Mouse (Mus musculus): ENCODE data around the gene Uba7.

The Uba7 gene

GRCm38 (mm10) chr9:107975399-107976386 is at the start of gene Uba7:
Uba7 (plus strand) TSS chr9:107975505.
- DNase-seq, result no peak

- DNase-seq, result no peak
Observed at GRCm38 (mm10) chr9:107926920-107927420, 48.3 kb upstream of the Uba7 start.

GRCm38 (mm10) chr9:107927749-107928148 is 47.6 kb upstream of the Uba7 start:
- DNase-seq, result peak; percentile 61 to 69

- DNase-seq, result peak in 1 of 2 experiments; percentile 12
Observed at GRCm38 (mm10) chr9:107928169-107928568, 47.1 kb upstream of the Uba7 start, which contains the start of gene Actl11. Actl11 (plus strand) TSS chr9:107928469.

- DNase-seq, result peak in 1 of 2 experiments; percentile 9
Observed at GRCm38 (mm10) chr9:107932221-107932620, 43.1 kb upstream of the Uba7 start.

- DNase-seq, result peak; percentile 69 to 80
Observed at GRCm38 (mm10) chr9:107934146-107934545, 41.2 kb upstream of the Uba7 start.

GRCm38 (mm10) chr9:107935374-107935773 is 39.9 kb upstream of the Uba7 start, which contains the start of gene Camkv:
Camkv (plus strand) TSS chr9:107935674.
- no peak for DNase-seq

- peak; percentile 67 to 75 for DNase-seq
Observed at GRCm38 (mm10) chr9:107935790-107936214, 39.5 kb upstream of the Uba7 start.

GRCm38 (mm10) chr9:107936215-107936822 is 39.0 kb upstream of the Uba7 start:
- peak in 1 of 2 experiments; percentile 51 for DNase-seq

GRCm38 (mm10) chr9:107936831-107937230 is 38.5 kb upstream of the Uba7 start:
- no peak for DNase-seq

- DNase-seq, result peak; percentile 77 to 79
Observed at GRCm38 (mm10) chr9:107947241-107948194, 27.8 kb upstream of the Uba7 start.

- DNase-seq, result no peak
Observed at GRCm38 (mm10) chr9:107949184-107949921, 26.0 kb upstream of the Uba7 start.

- no peak for DNase-seq
Observed at GRCm38 (mm10) chr9:107949922-107950235, 25.4 kb upstream of the Uba7 start, which contains the start of gene Traip. Traip (plus strand) TSS chr9:107950136.

GRCm38 (mm10) chr9:107950460-107951355 is 24.6 kb upstream of the Uba7 start:
- peak; percentile 96 to 97 for DNase-seq

- DNase-seq, result no peak
Observed at GRCm38 (mm10) chr9:107955613-107956289, 19.6 kb upstream of the Uba7 start.

GRCm38 (mm10) chr9:107957141-107957540 is 18.2 kb upstream of the Uba7 start:
- no peak for DNase-seq

- no peak for DNase-seq
Observed at GRCm38 (mm10) chr9:107959896-107960295, 15.4 kb upstream of the Uba7 start.

- DNase-seq, result no peak
Observed at GRCm38 (mm10) chr9:107960928-107961327, 14.4 kb upstream of the Uba7 start.

GRCm38 (mm10) chr9:107961351-107961762 is 13.9 kb upstream of the Uba7 start:
- DNase-seq, result peak in 1 of 2 experiments; percentile 26

- peak; percentile 35 to 53 for DNase-seq
Observed at GRCm38 (mm10) chr9:107961881-107962280, 13.4 kb upstream of the Uba7 start.
